Mouse (Mus musculus) right cerebral cortex, postnatal 14 days (tissue): ENCODE measurements around the gene Lxn.
A peak's percentile ranks its signal among the peaks of the same experiment; 100 is the strongest.

Source experiments
- DNase-seq: peaks from one replicate; pipeline ENCODE4 v3.0.0; 2022

Lxn gene

DNA sequence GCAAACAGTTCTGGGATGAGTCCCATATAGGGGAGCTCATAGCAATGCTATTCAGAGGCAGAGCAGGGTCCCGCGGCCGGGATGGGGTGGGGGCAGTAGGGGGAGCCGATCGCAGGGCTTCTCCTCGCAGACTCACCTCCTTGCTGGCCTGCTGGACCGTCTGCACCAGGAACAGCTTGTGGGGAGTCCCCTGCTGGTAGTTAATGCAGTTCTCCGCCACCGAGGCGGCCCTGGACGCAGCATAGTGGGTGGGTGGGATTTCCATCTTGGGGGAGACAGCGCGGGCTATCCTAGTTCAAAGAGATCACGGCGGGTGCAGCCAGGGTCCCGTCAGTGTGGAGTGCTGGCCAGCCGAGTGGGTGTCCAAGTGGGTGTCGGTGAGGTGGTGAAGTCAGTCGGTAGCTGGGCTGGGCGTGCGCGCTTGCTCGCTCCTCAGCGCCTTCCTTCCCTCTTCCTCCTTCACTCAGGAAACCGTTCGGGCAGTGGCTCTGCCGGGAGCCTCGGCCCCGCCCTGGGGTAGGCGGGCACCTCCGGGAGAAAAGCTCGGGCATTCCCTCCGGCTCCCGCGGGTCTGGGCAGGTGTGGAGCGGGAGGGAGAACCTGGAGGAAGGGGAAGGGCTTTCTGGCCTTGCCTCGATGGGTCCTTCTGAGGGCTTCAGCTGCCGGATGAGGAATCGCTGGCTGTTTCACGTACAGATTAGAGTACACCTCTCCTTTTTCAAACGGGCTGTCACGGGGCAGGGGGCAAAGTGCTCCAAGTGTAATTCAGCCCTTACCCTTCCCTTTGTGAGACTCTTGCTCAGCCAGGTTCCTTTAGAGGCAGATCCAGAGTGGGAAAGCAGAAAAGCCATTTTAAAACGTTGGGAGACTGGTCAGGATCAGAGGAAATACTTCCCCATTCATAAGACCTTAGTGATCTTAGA lies at the start of gene Lxn:
Gene Lxn, minus strand, starts transcription at position 477 of the 923 bp plus-strand sequence.
- DNase-seq: peak; percentile 60

DNA sequence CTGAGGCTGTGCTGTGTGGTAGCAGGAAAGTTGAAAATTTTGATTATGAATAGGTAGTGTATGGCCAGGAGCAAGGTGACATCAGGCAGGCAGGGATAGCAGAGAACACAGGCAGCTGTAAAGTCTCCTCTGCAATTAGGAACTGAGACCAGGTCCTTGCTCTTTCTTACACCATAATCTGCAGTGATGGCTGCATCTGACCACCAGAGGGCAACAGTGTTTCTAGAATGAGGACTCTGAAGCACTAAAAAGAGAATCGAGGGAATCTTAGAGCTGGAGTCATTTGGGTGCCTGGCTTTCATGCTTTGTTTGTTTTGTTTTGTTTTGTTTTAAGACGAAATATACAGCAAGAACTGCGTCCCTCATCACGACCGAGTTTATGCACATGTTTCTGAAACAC lies 49.1 kb upstream of the Lxn start:
- peak; percentile 80 for DNase-seq

DNA sequence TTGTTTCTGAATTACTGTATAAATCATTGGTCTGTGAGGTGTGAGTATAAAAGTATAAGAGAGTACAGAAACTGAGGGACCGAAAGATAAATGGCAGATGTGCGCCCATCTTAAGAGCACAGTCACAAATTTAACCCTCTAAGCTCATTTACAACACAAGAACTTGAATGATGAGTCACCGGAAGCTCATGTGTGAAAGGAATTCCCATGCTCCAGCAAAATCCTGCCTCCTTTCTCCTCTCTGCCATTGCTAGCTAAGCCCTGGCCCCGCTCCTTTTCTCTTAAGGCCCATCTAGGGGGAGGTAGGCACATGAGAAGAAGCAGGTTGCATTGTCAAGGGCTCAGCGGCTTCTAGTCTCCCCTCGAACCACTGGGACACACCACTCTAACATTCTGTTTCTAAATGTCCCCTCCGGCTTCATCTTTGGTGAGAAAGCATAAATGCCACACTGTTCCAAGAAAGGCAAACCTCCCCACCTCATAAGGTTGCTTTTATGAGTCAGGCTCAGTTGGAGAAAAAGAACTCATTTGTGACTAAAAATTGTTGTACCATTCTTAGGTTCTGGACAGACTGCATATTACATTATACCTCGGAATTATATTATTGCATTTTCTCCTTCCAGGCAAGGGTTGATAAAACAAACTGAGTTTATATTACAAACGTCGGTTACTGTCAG lies 44.6 kb upstream of the Lxn start:
- DNase-seq: no peak

DNA sequence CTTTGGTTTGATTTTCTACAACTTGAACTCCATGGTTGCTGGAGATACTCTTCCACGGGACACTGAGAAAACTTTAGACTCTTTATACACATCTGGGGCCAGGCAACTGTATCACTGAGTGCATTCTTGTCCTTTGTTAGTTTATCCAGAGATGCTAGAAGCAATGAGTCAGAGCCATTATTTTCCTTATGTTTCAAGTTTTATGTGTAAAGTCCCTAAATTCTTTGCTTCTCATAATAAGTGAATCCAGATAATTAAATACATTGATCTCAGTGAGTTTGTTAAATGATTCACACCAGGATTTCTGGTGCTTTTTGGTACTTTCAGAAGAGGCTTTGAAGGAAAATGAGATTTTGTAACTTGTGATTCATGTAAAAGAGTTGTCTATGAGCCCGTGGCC lies 41.6 kb upstream of the Lxn start:
- DNase-seq: no peak

DNA sequence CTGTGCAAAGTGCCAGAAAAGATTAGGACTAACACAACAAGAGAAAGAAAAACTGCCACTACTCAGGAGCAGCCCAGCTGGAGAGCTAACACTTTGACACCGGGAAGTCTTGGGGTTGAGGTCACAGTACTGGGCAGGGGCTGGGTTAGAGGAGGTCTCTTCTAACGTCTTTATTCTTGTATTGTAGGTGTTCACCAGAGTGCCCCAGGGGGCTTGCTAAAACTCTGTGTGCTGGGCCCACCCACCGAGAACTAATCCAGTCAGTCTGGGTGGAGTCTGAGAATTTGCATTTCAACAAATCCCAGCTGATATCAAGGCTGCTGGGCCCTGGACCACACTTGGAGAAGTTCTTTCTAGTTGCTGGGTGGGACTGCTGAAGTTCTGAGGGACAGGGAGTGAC lies 40.2 kb upstream of the Lxn start:
- DNase-seq: no peak

DNA sequence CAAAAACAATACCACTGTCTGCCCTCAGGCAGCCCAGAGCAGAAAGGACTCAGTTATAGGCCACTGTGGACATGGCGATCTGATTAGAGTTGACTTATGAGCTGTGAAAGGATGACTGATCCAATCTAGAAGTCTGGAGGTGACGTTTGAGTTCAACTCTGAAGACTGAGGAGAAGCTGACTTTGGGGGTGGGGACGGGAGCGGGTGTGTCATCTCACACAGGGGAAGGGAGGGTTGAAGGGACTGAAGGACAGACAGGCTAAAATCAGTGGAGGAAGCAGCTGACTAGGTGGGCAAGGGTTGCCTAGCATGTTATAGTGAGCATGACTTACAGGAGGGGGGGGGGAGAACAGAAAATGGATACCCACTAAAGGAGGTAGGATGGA lies 35.7 kb upstream of the Lxn start:
- no peak for DNase-seq

DNA sequence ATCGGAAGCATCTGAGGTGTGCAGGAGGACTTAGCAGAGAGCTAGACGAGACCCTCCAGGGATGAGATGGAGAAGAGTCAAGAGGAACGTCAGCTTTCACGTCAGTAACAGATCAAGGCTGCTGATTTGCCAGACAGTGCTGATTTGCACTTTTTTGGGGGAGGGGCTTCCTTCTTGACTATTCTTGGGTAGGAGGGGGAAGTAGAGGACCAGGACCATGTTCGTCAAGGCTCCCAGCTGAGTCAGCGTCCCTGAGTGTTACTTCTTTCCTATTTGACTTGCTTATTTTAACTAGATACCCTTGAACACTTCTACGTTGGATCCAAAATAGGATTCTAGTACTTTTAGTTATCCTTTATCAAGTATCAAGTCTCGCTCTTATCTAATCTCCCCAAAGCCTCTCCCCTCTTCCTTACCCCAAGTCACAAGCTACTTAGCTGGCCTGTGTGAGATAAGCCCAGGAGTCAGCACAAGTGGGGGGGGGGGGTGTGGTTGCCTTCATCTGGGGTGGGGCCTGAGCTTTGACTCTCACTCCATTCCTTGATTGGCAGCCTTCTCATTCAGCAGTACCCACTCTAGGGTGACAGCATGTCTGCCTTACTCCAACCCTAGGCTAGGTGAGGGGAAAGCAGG lies 35.2 kb upstream of the Lxn start:
- no peak for DNase-seq

DNA sequence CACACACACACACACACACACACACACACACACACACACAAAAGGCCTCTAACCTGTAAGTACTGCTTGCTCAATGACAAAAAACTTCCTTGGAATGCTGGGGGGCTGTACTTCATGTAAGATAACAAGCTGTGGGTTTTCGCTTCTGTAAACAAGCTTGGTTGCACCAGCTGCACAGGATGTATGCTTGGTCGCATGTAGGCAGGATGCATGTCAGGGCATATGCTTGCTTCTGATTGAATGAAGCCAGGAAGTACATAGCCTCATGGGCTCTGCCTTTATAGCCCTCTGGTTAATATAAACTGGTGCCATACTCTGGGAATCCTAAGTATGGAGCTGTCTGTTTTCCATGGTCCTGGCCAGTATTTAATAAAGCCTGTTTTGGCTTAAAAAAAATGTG lies 34.3 kb upstream of the Lxn start:
- no peak for DNase-seq

DNA sequence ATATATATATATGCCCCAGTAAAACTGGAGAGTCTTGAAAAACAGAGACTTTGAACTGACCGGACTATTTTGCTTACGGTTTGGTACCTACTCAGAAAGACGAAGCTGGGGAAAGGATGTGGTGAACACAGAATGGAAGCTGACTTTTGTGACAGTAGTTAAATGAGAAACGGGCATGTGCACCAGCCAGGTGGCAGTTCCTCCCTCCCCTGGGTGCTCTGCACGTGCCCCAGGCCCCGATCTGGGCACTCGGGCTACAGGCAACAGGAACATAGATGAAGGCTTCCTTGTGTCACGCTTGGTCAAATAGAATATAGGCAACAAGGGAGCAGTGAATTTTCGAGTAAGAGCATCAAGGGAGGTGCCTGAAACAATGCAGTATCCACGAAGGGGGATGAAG lies 32.6 kb upstream of the Lxn start:
- DNase-seq: no peak

DNA sequence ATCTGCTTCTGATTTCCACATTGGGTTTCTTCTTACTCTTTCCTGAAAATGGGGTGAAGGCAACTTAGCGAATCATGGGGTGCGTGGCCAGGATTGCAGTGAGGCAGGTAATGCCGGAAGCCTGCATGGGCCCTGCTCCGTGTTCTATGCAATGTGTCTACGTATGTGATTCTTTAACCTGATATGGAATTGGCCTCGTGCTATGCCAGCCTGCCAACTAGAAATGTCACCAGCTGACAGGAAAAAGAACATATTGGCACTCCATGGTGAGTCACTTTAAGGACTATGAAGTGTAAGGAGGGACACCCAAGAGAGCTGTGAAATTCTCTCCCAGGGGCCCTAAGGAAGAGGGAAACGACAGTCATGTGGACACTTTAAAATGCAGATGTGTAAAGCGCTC lies 29.4 kb upstream of the Lxn start:
- no peak for DNase-seq

DNA sequence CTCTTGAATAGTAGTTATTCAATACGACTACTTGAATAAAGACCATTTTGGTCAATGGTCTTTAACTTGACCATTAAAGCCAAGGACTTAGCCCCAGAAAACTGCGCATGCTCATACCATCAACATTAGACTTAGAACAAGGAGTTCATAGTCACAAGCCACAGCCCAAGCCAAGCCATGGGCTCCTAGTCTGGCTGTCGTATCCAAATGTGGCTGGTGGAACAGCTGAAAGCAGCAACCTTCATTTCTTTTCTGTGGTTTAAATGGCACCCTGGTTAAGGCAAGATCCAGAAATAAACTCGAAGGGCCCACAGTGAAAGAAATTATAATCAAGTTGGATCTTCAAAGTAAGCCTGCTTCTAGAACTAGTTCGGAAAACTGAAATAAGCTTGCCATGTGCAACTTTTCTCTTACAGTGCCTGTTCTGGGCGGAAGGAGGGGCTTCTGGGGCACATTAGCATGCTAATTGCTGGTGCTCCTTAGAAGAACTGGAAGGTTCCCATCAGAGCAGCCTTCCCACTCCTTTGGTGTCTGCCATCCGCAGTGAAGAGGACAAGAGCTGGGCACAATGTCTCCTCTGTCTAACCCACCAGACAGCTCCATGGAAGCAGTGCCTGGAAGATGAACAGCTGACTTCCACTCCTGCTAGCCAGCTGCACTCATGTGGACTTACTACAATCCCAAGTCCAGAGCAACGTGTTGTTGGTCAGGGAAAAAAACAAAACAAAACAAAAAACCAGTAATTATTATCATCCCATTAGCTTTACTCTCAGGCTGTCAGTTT lies 28.6 kb upstream of the Lxn start:
- DNase-seq: no peak

DNA sequence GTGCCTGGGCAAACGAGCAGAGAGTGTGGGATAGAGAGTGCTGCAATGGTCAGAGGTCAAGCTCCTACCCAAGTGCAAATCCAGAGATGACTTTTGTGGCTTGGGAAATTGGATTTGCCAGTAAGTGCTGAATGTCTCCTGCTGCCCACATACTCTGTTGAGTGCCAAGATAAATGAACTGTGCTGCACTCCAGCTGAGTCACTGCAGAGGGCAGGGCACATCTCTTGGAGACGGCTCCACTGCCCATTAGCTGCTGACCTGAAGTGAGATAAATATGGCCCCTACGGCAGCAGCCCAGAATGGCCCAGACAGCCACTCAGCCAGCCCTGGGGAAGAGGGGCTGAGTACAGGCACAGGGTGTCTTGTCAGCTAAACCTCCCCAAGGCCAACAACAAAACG lies 26.4 kb upstream of the Lxn start:
- no peak for DNase-seq

DNA sequence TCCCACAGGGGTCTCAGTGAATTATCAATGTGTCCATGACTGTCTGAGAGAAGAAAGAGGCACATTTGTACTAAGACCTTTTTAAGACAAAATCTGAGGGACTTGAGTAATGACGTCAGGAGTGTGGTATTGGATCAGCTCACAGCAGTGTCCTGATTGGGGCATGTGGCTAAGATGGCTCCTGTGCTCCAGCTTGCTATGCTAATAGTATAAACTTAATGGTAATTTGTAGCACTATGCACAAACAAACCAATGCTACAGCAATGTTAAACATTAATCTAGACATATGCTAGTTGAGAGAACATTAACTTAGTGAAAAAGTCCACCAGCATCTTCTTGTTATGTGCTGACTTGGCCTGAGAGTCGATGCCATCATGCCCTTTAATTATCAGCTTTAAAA lies 21.5 kb upstream of the Lxn start:
- no peak for DNase-seq

DNA sequence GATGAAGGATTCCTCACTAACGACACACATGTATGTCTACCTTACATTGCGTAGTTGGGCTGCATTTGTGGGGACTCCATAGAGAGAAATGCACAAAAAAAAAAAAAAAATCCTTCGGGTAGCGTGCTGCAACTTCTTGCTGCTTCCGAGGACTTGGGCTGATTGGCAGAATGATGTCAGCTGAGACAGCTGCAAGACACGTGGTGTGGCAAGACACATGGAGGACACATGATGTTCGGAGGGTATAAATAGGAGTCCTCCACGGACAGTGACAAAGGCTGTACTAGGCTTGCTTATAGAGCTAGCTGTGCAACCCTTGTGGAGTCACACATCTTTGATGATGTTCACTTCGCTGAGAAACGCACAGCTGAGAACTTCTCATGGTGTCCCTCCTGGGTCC lies 18.7 kb upstream of the Lxn start:
- no peak for DNase-seq

DNA sequence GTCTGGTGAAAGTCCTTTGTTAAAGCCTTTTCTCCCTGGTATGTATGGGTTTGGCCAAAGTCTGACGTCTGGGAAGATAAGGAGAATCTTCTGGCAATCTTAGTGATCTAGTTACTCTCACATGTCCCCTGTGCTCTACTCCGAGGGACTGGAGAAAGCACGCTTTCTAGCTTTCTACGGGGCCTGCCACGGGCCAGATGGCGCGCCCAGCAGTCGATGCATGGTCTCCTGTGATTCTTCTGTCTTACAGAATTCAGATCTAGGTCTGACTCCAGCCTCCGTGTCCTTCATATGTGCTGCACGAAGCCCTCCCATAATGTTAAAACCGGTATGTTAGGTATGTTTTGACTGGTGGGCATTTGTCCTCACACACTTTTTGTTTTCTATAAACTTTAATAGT lies 16.1 kb upstream of the Lxn start:
- no peak for DNase-seq

DNA sequence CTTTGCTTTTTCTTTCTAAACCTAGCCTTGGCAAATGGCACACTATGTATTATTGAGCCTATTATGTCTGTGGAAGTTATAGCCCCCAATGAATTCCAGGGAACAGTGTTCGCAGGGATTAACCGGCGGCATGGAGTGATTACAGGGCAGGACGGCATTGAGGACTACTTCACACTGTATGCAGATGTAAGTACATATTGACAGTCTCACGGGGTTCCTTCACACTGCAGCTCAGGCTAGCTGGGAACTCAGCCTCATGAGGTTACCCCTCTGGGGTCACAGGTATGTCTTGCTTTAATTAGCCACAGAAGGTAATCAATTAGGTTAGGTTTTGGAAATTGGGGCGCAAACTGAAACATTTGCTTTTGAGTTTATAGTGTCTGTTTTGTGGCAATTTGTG lies 9.7 kb upstream of the Lxn start:
- no peak for DNase-seq

DNA sequence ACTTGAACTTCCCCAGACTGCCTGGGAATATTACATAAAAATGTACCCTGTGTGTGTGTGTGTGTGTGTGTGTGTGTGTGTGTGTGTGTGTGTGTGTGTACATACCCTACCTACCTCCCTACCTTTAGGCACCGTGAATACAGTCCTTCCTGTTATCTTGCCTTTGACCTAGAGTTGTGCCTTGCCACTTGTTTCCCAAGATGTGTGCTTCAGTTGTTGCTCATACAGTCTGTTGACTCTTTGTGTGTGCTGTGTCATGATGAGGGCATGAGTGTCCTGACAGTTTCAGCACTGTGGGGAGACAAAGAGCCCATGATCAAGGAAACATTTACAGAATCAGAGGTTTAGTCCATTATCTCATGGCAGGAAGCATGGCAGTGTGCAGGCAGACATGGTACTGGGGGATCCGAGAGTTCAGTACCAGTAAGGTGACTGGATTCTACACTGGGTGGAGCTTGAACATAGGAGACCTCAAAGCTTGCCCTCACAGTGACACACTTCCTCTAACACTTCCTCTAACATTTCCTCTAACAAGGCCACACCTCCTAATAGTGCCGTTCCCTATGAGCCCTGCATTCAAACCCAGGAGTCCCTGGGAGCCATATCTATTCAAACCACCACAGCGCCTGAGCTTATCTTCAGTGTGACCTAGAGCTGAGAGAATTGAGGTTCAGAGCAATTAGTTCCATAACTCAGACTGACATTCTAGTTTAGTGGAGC lies 7.8 kb upstream of the Lxn start:
- DNase-seq: no peak

DNA sequence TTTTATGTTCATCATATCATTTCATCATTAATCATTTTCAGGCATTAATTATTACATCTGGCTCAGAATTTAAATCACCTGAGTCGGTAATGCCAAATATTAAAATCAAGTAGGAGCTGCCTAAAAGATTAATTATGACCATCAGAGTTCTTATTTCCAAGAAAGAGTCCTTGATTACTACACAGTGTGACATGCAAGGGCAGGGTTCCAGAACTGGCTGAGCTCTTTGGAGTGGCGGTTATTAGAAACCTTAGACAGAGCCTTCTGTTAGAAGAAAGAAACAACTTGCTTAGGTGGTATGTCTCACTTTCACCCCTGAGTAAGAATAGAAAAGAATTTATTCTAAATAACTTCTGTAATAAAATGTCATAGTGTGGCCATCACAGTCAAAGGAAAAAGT lies 3.6 kb upstream of the Lxn start:
- no peak for DNase-seq

DNA sequence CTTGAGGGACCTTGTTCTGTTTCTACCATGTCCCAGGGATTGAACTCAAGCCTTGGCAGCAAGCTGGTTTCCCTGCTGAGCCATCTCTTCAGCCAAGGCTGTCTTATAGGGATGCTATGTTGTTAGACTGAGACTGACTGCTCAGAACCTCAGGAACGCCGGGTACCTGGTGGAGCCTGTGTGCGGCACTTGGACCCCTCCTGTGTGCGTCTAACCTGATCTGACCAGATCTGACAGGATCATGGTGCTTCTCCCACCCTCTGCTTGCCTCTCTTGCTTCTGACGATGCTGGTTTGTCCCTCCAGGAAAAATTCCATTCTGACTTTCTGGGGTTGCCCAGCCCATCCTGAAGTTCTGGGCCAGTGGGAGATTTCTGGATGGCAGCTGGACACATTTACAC lies 2.9 kb upstream of the Lxn start:
- DNase-seq: no peak

DNA sequence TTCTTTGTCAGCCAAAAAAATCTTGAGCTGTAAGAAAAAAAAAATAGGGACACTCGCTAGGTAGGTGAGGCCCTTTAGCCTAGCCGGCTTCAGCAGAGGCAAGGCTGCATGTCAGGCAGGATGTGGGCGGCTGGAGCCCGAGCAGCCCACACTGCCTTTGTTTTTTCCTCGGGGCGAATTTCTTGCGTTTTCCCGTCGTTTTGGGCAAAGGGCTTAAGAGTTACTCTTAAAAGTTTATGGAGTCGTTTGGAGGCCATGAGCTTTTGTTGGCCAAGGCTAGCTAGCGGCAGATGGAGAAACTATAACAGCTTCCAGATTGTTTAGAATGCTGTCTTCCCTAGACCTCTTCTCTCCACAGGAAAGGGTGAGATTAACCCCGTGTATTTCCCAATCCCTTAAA lies 725 bp downstream of the Lxn start:
- no peak for DNase-seq

DNA sequence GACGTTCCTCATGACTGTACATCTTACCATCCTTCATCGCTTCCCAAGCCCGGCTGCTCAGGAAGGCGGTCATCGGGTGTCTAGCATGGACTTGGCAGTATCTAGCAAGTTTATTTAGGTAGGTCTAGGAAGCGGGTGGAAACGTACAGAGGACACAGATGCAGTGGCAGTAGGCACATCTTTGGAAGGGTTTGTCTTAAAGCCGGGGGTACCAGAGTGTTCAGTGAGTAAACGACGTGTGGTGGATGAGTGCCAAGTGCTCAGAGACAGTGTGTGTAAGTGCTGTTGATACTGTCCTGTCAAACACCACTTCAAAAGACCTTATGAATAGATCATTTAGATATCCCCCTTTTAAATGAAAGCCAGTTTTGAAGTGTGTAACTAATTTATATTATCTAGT lies 1.1 kb downstream of the Lxn start:
- DNase-seq: no peak

DNA sequence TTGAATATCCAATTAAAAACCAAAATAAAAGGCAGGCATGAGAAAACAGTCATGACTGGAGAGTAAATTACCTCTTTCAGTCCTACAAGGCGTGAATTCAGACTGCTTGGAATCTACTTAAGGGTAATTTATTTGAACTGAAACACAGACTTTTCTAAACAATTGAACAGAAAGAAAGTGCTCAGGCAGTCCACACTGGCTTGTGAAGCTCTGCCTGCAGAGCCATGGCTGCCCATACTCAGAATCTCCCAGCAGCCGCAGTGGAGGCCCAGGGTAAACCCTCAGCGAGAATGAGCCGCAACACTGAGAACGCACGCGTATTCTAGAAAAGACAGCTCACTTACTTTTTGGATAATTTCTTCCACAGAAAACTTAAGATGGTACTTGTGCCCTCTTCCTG lies 1.7 kb downstream of the Lxn start:
- DNase-seq: no peak

DNA sequence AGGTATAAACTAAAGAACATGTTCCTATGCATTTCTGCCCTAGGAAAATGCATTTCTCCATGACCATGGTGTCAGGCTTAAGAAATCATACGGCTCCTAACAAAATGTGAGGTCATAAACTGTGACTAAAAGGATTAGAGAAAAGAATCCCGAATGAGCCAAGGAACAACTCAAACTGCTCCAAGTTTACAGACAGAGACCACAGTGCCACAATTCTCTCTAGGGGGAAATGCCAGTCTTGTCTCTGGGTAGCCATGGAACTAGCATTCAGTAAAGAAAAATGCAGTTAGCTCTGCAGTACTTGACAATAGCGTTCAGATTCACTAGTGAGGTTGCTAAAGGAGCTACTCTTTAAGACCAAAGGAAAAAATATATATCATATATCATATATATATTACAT lies 3.8 kb downstream of the Lxn start:
- DNase-seq: no peak
